ENCODE assay signal across 8 mouse cellular contexts in genomic region chr14:53741246-53741645, GRCm38 (mm10).
DNase-seq lines count a peak whose midpoint lies in the region; ATAC-seq and TF ChIP-seq lines count a peak whose summit lies in the region.
"Not testable (repeated sequence)": the region's sequence is repeated elsewhere in the genome, so short reads cannot be mapped to it uniquely, and the experiment has no call there.

No protein-coding gene starts in this region.

- not testable (repeated sequence) for H3K36me3 ChIP-seq in kidney, postnatal 0 days (ENCODE audit: insufficient read depth, low read length)

- H3K9me3 ChIP-seq in kidney, postnatal 0 days (replicated peaks; ENCODE audit: low read length) = not testable (repeated sequence)

- H3K4me3 ChIP-seq in kidney, postnatal 0 days (replicated peaks; ENCODE audit: low read depth, low read length) = not testable (repeated sequence)

- H3K27me3 ChIP-seq in kidney, postnatal 0 days (ENCODE audit: insufficient read depth, low read length) = not testable (repeated sequence)

- peak; percentile 71 for TF ChIP-seq CTCF in kidney, postnatal 0 days (IDR thresholded peaks at IDR 0.05; ENCODE audit: low read depth)

- H3K27ac ChIP-seq in kidney, postnatal 0 days = not testable (repeated sequence)

- H3K9ac ChIP-seq in kidney, postnatal 0 days (ENCODE audit: low read depth, low read length) = not testable (repeated sequence)

- not testable (repeated sequence) for H3K4me1 ChIP-seq in kidney, postnatal 0 days (replicated peaks; ENCODE audit: insufficient read depth, low read length)

- peak; percentile 56 to 68 for DNase-seq in B cell, adult 2 months
- DNase-seq in adrenal gland, postnatal 4 days (ENCODE audit: low spot score in 2 of 2) = peak; percentile 4
- DNase-seq in heart, adult 8-10 months (ENCODE audit: low spot score) = peak; percentile 2
- DNase-seq in kidney, postnatal 0 days (ENCODE audit: low spot score) = peak; percentile 22
- peak; percentile 7 to 8 for DNase-seq in left cerebral cortex, postnatal 25 days (ENCODE audit: low spot score in 2 of 2)
- peak; percentile 4 to 59 for DNase-seq in spleen, adult 18-20 months

- H3K4me2 ChIP-seq in kidney, postnatal 0 days (ENCODE audit: low read length) = not testable (repeated sequence)

- ATAC-seq in erythroblast, adult 5-6 weeks (replicated peaks; ENCODE audit: low FRiP score, poor library complexity, severe bottlenecking) = peak; percentile 76; the same call in 1 of the 2 replicates
- ATAC-seq in kidney, postnatal 0 days (replicated peaks; ENCODE audit: low FRiP score, low read depth) = not testable (repeated sequence)
- peak; percentile 58 for ATAC-seq in megakaryocyte, adult 5-6 weeks (ENCODE audit: poor library complexity, severe bottlenecking)

- intact Hi-C loops in left cerebral cortex, postnatal 25 days (cut with DNase I) = loop anchor here (10.0 kb wide), 1 partner anchor 64 kb away; no protein-coding TSS in a partner anchor

- WGBS in kidney, postnatal 0 days = 50% methylated on average over 4 of the region's 4 CpGs

Comparison
In these comparisons a context has a peak if more than half of its experiments do, and no peak if none do; other contexts are left out.
1. DNase-seq: peak in every context shown above with its lines; median percentile 62 in B cell, adult 2 months; 32 in spleen, adult 18-20 months; 22 in kidney, postnatal 0 days; 8 in left cerebral cortex, postnatal 25 days; 4 in adrenal gland, postnatal 4 days; 2 in heart, adult 8-10 months.